Mouse (Mus musculus) macrophage (primary cell): ENCODE results near the gene Olfr427. TPM values are rescaled to one million over a fixed set of nuclear protein-coding genes. Genes with fewer than 3 reads are reported as not detected.

ENCODE experiments used
- H3K27ac ChIP-seq: fragments of 350-480 bp; formaldehyde crosslinking; 2 replicates; pipeline ENCODE4 v1.9.0; 2021
- H3K36me3 ChIP-seq: fragments of 350-480 bp; formaldehyde crosslinking; 2 replicates; pipeline ENCODE4 v1.9.0; 2021; ENCODE audit errors: inconsistent target
- H3K4me3 ChIP-seq: fragments of 350-480 bp; formaldehyde crosslinking; 2 replicates; pipeline ENCODE4 v1.9.0; 2021; ENCODE audit errors: inconsistent target
- H3K79me2 ChIP-seq: fragments of 350-480 bp; formaldehyde crosslinking; 2 replicates; pipeline ENCODE4 v1.9.0; 2021; ENCODE audit errors: inconsistent target
- WGBS: methylation state at CpG from one replicate; pipeline ENCODE4 v1.1.7; 2026; ENCODE audit warnings: inconsistent platforms; ENCODE audit not compliant: missing documents; 5-methylcytosine and 5-hydroxymethylcytosine counted together
- polyA plus RNA-seq: library from polyadenylated mRNA; stranded (reverse); fragments of 250-400 nt; gene quantifications from 3 replicates; pipeline ENCODE4 v1.2.4, GENCODE M21; 2018; ENCODE audit warnings: inconsistent platforms

Gene Olfr427
- polyA plus RNA-seq, 1 experiment from 2014 or later, result not detected

DNA sequence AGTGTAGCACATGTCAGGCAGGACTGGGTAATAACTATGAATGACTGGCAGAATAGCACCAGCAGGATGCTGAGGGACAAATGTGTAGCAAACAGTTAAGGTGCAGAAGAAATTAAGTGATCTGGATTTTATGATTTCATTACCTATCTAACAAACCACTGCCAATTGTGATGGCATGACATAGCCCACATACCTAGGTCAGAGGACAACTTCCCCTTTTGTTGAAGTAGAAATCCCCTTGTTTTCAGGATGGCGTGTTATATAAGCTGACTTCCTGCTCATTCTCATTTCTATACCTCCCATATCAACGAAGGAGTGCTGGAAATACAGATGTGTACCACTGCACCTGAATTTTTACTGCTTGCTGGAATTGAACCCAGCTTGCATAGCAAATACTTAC lies 44.7 kb downstream of the Olfr427 start:
- H3K36me3 ChIP-seq, result no peaks in the 10 kb centered on the region
- H3K27ac ChIP-seq, result no peak overlapping the region
- WGBS, result 0% methylated on average over 2 of the region's 2 CpGs
- no peak overlapping the region for H3K4me3 ChIP-seq
- H3K79me2 ChIP-seq, result no peaks in the 10 kb centered on the region

DNA sequence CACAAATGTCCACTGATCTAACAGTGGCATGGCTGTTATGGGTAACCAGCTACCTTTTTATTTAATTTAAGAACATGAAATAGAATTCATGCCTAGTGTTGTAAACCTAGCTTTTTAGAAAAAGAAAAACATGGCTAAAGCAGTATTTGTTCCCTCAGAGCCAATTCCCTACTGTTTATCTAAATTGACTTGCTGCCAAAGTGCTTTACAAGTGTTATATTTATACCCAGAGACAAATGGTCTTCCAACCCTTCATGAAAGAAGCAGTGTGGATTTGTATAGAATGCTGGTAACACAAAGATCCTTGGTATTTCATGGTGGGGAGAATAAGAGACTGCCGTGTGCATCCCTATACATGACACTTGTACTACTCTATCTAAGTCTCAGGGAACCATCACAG lies 50.0 kb downstream of the Olfr427 start:
- WGBS, result 100% methylated on average over 1 of the region's 1 CpGs
- no peak overlapping the region for H3K4me3 ChIP-seq
- no peak overlapping the region for H3K27ac ChIP-seq
- no peaks in the 10 kb centered on the region for H3K79me2 ChIP-seq
- H3K36me3 ChIP-seq, result no peaks in the 10 kb centered on the region

DNA sequence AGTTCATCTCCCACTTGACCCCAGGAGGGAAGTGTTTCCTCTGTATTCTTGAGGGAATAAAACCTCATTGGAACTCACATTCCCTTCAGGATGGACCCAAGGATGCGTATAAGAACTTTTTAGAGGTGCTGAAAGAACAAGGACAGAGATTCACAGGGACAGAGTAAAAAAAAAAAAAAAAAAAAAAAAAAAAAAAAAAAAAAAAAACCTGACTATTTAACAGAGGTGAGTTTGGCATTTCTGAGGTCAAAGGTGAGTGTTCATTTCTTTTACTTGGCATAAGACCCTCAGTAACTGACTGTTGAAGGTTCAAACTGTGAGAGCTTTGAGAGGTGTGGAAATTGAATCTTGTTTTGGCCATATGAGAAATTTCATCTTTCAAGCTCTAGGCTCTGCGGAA lies 52.6 kb downstream of the Olfr427 start:
- no peak overlapping the region for H3K27ac ChIP-seq
- H3K79me2 ChIP-seq, result no peaks in the 10 kb centered on the region
- no peak overlapping the region for H3K4me3 ChIP-seq
- WGBS, result 94% methylated on average over 2 of the region's 2 CpGs
- H3K36me3 ChIP-seq, result no peaks in the 10 kb centered on the region

Other genes starting within 250 kb of the Olfr427 start
- gene Ifi211, start 183.8 kb upstream of the Olfr427 start, polyA plus RNA-seq, result 272 to 390 TPM (median 361 TPM) in 3 replicates
- 117 to 429 TPM (median 360 TPM) in 3 replicates for gene Mndal, start 154.4 kb upstream of the Olfr427 start, polyA plus RNA-seq
- gene Ifi203, start 154.2 kb upstream of the Olfr427 start, polyA plus RNA-seq, result 62.5 to 252 TPM (median 140 TPM) in 3 replicates
- gene Ifi202b, start 114.1 kb upstream of the Olfr427 start, polyA plus RNA-seq, result not detected in 3 replicates
- 33.0 to 58.3 TPM (median 40.1 TPM) in 3 replicates for gene Ifi205, start 65.1 kb upstream of the Olfr427 start, polyA plus RNA-seq
- gene Olfr433, start 56.2 kb upstream of the Olfr427 start, polyA plus RNA-seq, result 0.04 to 0.13 TPM (median 0.12 TPM) in 3 replicates
- not detected in 3 replicates for gene Olfr432, start 47.7 kb upstream of the Olfr427 start, polyA plus RNA-seq
- gene Olfr430, start 30.3 kb upstream of the Olfr427 start, polyA plus RNA-seq, result not detected in 3 replicates
- gene Olfr429, start 12.6 kb upstream of the Olfr427 start, polyA plus RNA-seq, result not detected in 3 replicates
- gene Olfr231, start 24.3 kb downstream of the Olfr427 start, polyA plus RNA-seq, result not detected in 3 replicates
- gene Olfr424, start 34.6 kb downstream of the Olfr427 start, polyA plus RNA-seq, result not detected in 3 replicates
- not detected in 3 replicates for gene Olfr420, start 58.7 kb downstream of the Olfr427 start, polyA plus RNA-seq
- 0.16 to 0.19 TPM in 2 of 3 replicates, not detected in the other for gene Spta1, start 75.9 kb downstream of the Olfr427 start, polyA plus RNA-seq
- not detected in 3 replicates for gene Olfr419, start 155.2 kb downstream of the Olfr427 start, polyA plus RNA-seq
- not detected in 3 replicates for gene Mptx1, start 233.6 kb downstream of the Olfr427 start, polyA plus RNA-seq